Mouse (Mus musculus) MEL (cell line): ENCODE data around the gene Card10. TPM values are rescaled to one million over a fixed set of nuclear protein-coding genes. Genes with fewer than 3 reads are reported as not detected.

Source experiments
- DNase-seq: peaks from one replicate; pipeline ENCODE4 v3.0.0; 2011; ENCODE audit warnings: low read depth, low spot score
- H3K27ac ChIP-seq: 2 replicates; pipeline ENCODE4 v1.5.1; 2012; ENCODE audit warnings: low read depth, mild to moderate bottlenecking, control low read depth, low read length, moderate library complexity; ENCODE audit not compliant: control insufficient read depth
- H3K27me3 ChIP-seq, 2 experiments: fragments of 150-350 bp in 1 of 2; sonication (generic) in 1 of 2; 2 replicates each; pipeline ENCODE4 v1.6.1; 2012; ENCODE audit warnings: low read length in 2 of 2, mild to moderate bottlenecking in 2 of 2, improper control_type of control experiment in 1 of 2, moderate library complexity in 1 of 2; ENCODE audit not compliant: insufficient read depth in 2 of 2, control insufficient read depth in 1 of 2
- H3K36me3 ChIP-seq, 2 experiments: 2 replicates each; pipeline ENCODE4 v1.6.1; 2012 to 2014; ENCODE audit warnings: low read length in 2 of 2, improper control_type of control experiment in 1 of 2, inconsistent platforms in 1 of 2, mild to moderate bottlenecking in 1 of 2; ENCODE audit not compliant: insufficient read depth in 2 of 2, control insufficient read depth in 1 of 2
- H3K4me1 ChIP-seq, 2 experiments: fragments of 150-350 bp in 1 of 2; sonication (generic) in 1 of 2; 2 replicates each; pipeline ENCODE4 v1.6.1; 2012; ENCODE audit warnings: low read length in 2 of 2, improper control_type of control experiment in 1 of 2, mild to moderate bottlenecking in 1 of 2; ENCODE audit not compliant: insufficient read depth in 2 of 2, control insufficient read depth in 1 of 2
- H3K4me3 ChIP-seq, 2 experiments: fragments of 150-350 bp in 1 of 2; sonication (generic) in 1 of 2; 2 replicates each; pipeline ENCODE4 v1.5.1; 2012; ENCODE audit warnings: low read depth in 2 of 2, low read length in 2 of 2, mild to moderate bottlenecking in 2 of 2, moderate library complexity in 2 of 2, control low read depth in 1 of 2, improper control_type of control experiment in 1 of 2; ENCODE audit not compliant: control insufficient read depth in 1 of 2, insufficient read depth in 1 of 2
- H3K79me2 ChIP-seq: 2 replicates; pipeline ENCODE4 v1.6.1; 2012; ENCODE audit warnings: mild to moderate bottlenecking, low read length, moderate library complexity; ENCODE audit not compliant: control insufficient read depth, poor library complexity, insufficient read depth
- H3K9ac ChIP-seq: 2 replicates; pipeline ENCODE4 v1.6.1; 2012; ENCODE audit warnings: low read depth, mild to moderate bottlenecking, control low read depth, low read length, moderate library complexity; ENCODE audit not compliant: control insufficient read depth, poor library complexity, severe bottlenecking
- H3K9me3 ChIP-seq: fragments of 150-350 bp; sonication (generic); replicated peaks from 2 replicates; pipeline ENCODE4 v1.6.1; 2012; ENCODE audit warnings: mild to moderate bottlenecking, low read length, improper control_type of control experiment, moderate library complexity; ENCODE audit not compliant: insufficient read depth
- BHLHE40 ChIP-seq: IDR thresholded peaks from 2 replicates; pipeline ENCODE4 v1.6.1; 2012; ENCODE audit warnings: low read depth, mild to moderate bottlenecking, inconsistent platforms, low read length, improper control_type of control experiment, borderline replicate concordance
- CHD2 ChIP-seq: IDR thresholded peaks from 2 replicates; pipeline ENCODE4 v1.6.1; 2011; ENCODE audit warnings: low read length, improper control_type of control experiment
- E2F4 ChIP-seq: IDR thresholded peaks from 2 replicates; pipeline ENCODE4 v1.6.1; 2011; ENCODE audit warnings: low read depth, low read length, improper control_type of control experiment, borderline replicate concordance
- ELF1 ChIP-seq: IDR thresholded peaks from 2 replicates; pipeline ENCODE4 v1.6.1; 2014; ENCODE audit warnings: low read depth, mild to moderate bottlenecking, inconsistent platforms, low read length, improper control_type of control experiment, moderate library complexity
- EP300 ChIP-seq, 2 experiments: IDR thresholded peaks; 2 replicates each; pipeline ENCODE4 v1.6.1; 2011; ENCODE audit warnings: improper control_type of control experiment in 2 of 2, low read length in 2 of 2, low read depth in 1 of 2, mild to moderate bottlenecking in 1 of 2
- GABPA ChIP-seq: IDR thresholded peaks from 2 replicates; pipeline ENCODE4 v1.6.1; 2012; ENCODE audit warnings: low read depth, mild to moderate bottlenecking, inconsistent platforms, low read length, improper control_type of control experiment, moderate library complexity
- HCFC1 ChIP-seq: IDR thresholded peaks from 2 replicates; pipeline ENCODE4 v1.6.1; 2012; ENCODE audit warnings: low read depth, mild to moderate bottlenecking, inconsistent platforms, low read length, improper control_type of control experiment, moderate library complexity
- KAT2A ChIP-seq: conservative IDR thresholded peaks from 2 replicates; pipeline ENCODE4 v1.6.1; 2012; ENCODE audit warnings: low read depth, low read length, improper control_type of control experiment, inconsistent platforms
- MAZ ChIP-seq: IDR thresholded peaks from 2 replicates; pipeline ENCODE4 v1.6.1; 2012; ENCODE audit warnings: low read depth, mild to moderate bottlenecking, inconsistent platforms, low read length, improper control_type of control experiment
- MXI1 ChIP-seq: IDR thresholded peaks from 2 replicates; pipeline ENCODE4 v1.6.1; 2011; ENCODE audit warnings: mild to moderate bottlenecking, low read depth, low read length, improper control_type of control experiment
- MYB ChIP-seq: IDR thresholded peaks from 2 replicates; pipeline ENCODE4 v1.6.1; 2011; ENCODE audit warnings: mild to moderate bottlenecking, low read depth, low read length, improper control_type of control experiment
- NRF1 ChIP-seq: IDR thresholded peaks from 2 replicates; pipeline ENCODE4 v1.6.1; 2014; ENCODE audit warnings: low read depth, mild to moderate bottlenecking, inconsistent platforms, low read length, improper control_type of control experiment, moderate library complexity; ENCODE audit not compliant: poor library complexity, insufficient read depth, severe bottlenecking
- POLR2AphosphoS2 ChIP-seq: IDR thresholded peaks from 2 replicates; pipeline ENCODE4 v1.6.1; 2011; ENCODE audit warnings: low read length, improper control_type of control experiment
- POLR2AphosphoS5 ChIP-seq: IDR thresholded peaks from 2 replicates; pipeline ENCODE4 v1.6.1; 2012; ENCODE audit warnings: low read depth, borderline replicate concordance, mild to moderate bottlenecking, inconsistent platforms, low read length, moderate library complexity, mixed read lengths
- SIN3A ChIP-seq: IDR thresholded peaks from 2 replicates; pipeline ENCODE4 v1.6.1; 2012; ENCODE audit warnings: low read length, improper control_type of control experiment, inconsistent platforms
- TCF12 ChIP-seq: IDR thresholded peaks from 2 replicates; pipeline ENCODE4 v1.6.1; 2014; ENCODE audit warnings: low read depth, mild to moderate bottlenecking, inconsistent platforms, low read length, improper control_type of control experiment, moderate library complexity
- USF1 ChIP-seq: IDR thresholded peaks from 2 replicates; pipeline ENCODE4 v1.6.1; 2014; ENCODE audit warnings: low read depth, mild to moderate bottlenecking, inconsistent platforms, low read length, improper control_type of control experiment, moderate library complexity
- USF2 ChIP-seq, 2 experiments: IDR thresholded peaks; 2 replicates each; pipeline ENCODE4 v1.6.1; 2011 to 2012; ENCODE audit warnings: improper control_type of control experiment in 2 of 2, low read length in 2 of 2, borderline replicate concordance in 1 of 2, inconsistent platforms in 1 of 2, low read depth in 1 of 2, mild to moderate bottlenecking in 1 of 2; ENCODE audit not compliant: insufficient read depth in 1 of 2
- ZC3H11A ChIP-seq: IDR thresholded peaks from 2 replicates; pipeline ENCODE4 v1.6.1; 2012; ENCODE audit warnings: low read depth, mild to moderate bottlenecking, inconsistent platforms, low read length, improper control_type of control experiment
- ZKSCAN1 ChIP-seq: IDR thresholded peaks from 2 replicates; pipeline ENCODE4 v1.6.1; 2012; ENCODE audit warnings: low read depth, mild to moderate bottlenecking, inconsistent platforms, low read length, improper control_type of control experiment, moderate library complexity
- ZMIZ1 ChIP-seq: IDR thresholded peaks from 2 replicates; pipeline ENCODE4 v1.6.1; 2012; ENCODE audit warnings: low read depth, mild to moderate bottlenecking, inconsistent platforms, low read length, improper control_type of control experiment, moderate library complexity
- polyA plus RNA-seq, 2 experiments: library from polyadenylated mRNA; stranded (reverse) in 1 of 2; unstranded in 1 of 2; fragments of >175 nt in 1 of 2; fragments of >200 nt in 1 of 2; gene quantifications; 2 replicates each; pipeline versions ENCODE4 v1.2.1 to v1.2.4; 2012; ENCODE audit warnings: low replicate concordance in 2 of 2, low read depth in 1 of 2; ENCODE audit not compliant: insufficient read length in 2 of 2, insufficient read depth in 1 of 2, missing spikeins in 1 of 2
- total RNA-seq: library from RNA; depleted of rRNA; stranded (reverse); fragments of 300-350 nt; gene quantifications from 2 replicates; pipeline ENCODE4 v1.2.3, GENCODE M21; 2012

The Card10 gene
- total and polyA plus RNA-seq, 3 experiments: not detected

GRCm38 (mm10) chr15:78755226-78755625, 47.6 kb downstream of the Card10 start:
- H3K27me3 ChIP-seq: no peaks in the 10 kb centered on the region
- TF ChIP-seq CHD2: no peak
- no peak for TF ChIP-seq USF1
- TF ChIP-seq E2F4: no peak
- no peak for TF ChIP-seq BHLHE40
- TF ChIP-seq ZKSCAN1: no peak
- TF ChIP-seq KAT2A: no peak
- no peak for TF ChIP-seq MYB
- H3K4me1 ChIP-seq: no peaks in the 10 kb centered on the region
- no peaks in the 10 kb centered on the region for H3K9me3 ChIP-seq
- no peak overlapping the region for H3K4me3 ChIP-seq
- H3K79me2 ChIP-seq: no peaks in the 10 kb centered on the region
- H3K36me3 ChIP-seq: no peaks in the 10 kb centered on the region
- no peak for DNase-seq
- H3K9ac ChIP-seq: no peak overlapping the region
- no peak overlapping the region for H3K27ac ChIP-seq

GRCm38 (mm10) chr15:78754144-78754543, 48.7 kb downstream of the Card10 start:
- Histone ChIP-seq H3K79me2 (no peaks in the 10 kb centered on the region), H3K36me3 (no peaks in the 10 kb centered on the region), H3K4me1 (no peaks in the 10 kb centered on the region), H3K27ac (no peak overlapping the region)
- TF ChIP-seq NRF1 (no peak), USF1 (no peak), E2F4 (no peak), ZKSCAN1 (no peak), MXI1 (no peak), ZMIZ1 (no peak), MYB (no peak), EP300 (IDR thresholded peaks at IDR 0.05; ENCODE audit: low read depth in 1 of 2, low read length in 2 of 2) (no peak), GABPA (no peak), ELF1 (no peak), HCFC1 (no peak), KAT2A (no peak), POLR2AphosphoS2 (no peak), POLR2AphosphoS5 (no peak), TCF12 (no peak), MAZ (no peak), BHLHE40 (no peak), SIN3A (no peak), USF2 (IDR thresholded peaks at IDR 0.05; ENCODE audit: borderline replicate concordance in 1 of 2, insufficient read depth in 1 of 2, low read depth in 1 of 2, low read length in 2 of 2) (no peak), ZC3H11A (no peak)
- TF ChIP-seq, all 39 proteins: peak for 0
- no peaks in the 10 kb centered on the region for H3K9me3 ChIP-seq
- no peak overlapping the region for H3K9ac ChIP-seq
- no peaks in the 10 kb centered on the region for H3K27me3 ChIP-seq
- DNase-seq: no peak
- H3K4me3 ChIP-seq: no peak overlapping the region
